Mouse (Mus musculus): ENCODE data around the gene Qrich1.
"Not testable (repeated sequence)": the region's sequence is repeated elsewhere in the genome, so short reads cannot be mapped to it uniquely, and the experiment has no call there.

Gene Qrich1

DNA sequence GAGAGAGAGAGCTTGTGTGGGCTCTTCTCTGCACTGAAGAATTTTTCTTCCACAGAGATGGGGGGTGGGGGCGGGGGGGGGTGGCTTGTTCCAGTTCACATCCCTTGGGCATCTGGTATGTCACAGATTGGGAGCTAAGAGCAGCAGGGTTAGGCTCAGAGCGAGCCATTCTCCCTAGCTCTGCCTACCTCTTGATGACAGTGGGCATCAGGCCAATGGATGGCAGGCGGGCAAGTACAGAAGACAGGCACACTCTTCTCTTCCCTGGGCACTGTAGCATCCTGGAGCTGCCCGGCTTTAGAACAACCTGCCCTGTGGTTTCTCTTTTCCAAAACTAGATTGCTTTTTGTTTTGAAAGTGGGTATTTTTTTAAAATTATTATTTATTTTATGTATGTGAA, 74.9 kb downstream of the Qrich1 start:
- DNase-seq: peak; percentile 49 to 76

- no peak for DNase-seq
Observed at GRCm38 (mm10) chr9:108594354-108594753, 77.7 kb downstream of the Qrich1 start.

- DNase-seq: peak; percentile 89 to 91
Observed at GRCm38 (mm10) chr9:108596998-108597764, 80.6 kb downstream of the Qrich1 start, which contains the start of gene P4htm. Gene P4htm (minus strand): TSS chr9:108597667.

- DNase-seq: no peak
Observed at GRCm38 (mm10) chr9:108599021-108599566, 82.5 kb downstream of the Qrich1 start.

GRCm38 (mm10) chr9:108600011-108600410, 83.4 kb downstream of the Qrich1 start:
- DNase-seq: no peak

GRCm38 (mm10) chr9:108601986-108602385, 85.4 kb downstream of the Qrich1 start:
- no peak for DNase-seq

GRCm38 (mm10) chr9:108607929-108608328, 91.3 kb downstream of the Qrich1 start:
- DNase-seq: not testable (repeated sequence)

- no peak for DNase-seq
Observed at GRCm38 (mm10) chr9:108608889-108609288, 92.3 kb downstream of the Qrich1 start.
